Mouse (Mus musculus) lung, postnatal 0 days (tissue): Measurements from ENCODE around the gene Ntrk3. TPM values are rescaled to one million over a fixed set of nuclear protein-coding genes. Genes with fewer than 3 reads are reported as not detected.

Experiments used
- ATAC-seq: fragments of 200-750 bp; cut with Nextera tagmentation; 2 replicates; pipeline ENCODE4 v1.8.0; 2017; ENCODE audit warnings: moderate library complexity
- DNase-seq: peaks from one replicate; pipeline ENCODE4 v3.0.0-alpha.2; 2016; ENCODE audit warnings: low spot score
- H3K27ac ChIP-seq: fragments of 300-500 bp; sonication (generic); 2 replicates; pipeline ENCODE4 v1.5.1; 2014; ENCODE audit warnings: antibody characterized with exemption, mild to moderate bottlenecking, low read length, mixed read lengths
- H3K27me3 ChIP-seq: fragments of 300-500 bp; sonication (generic); replicated peaks from 2 replicates; pipeline ENCODE4 v1.6.1; 2014; ENCODE audit warnings: low read length, mixed read lengths; ENCODE audit not compliant: insufficient read depth
- H3K36me3 ChIP-seq: fragments of 300-500 bp; sonication (generic); 2 replicates; pipeline ENCODE4 v1.6.1; 2014; ENCODE audit warnings: low read length, mixed read lengths; ENCODE audit not compliant: insufficient read depth
- H3K4me1 ChIP-seq: fragments of 300-500 bp; sonication (generic); 2 replicates; pipeline ENCODE4 v1.6.1; 2014; ENCODE audit warnings: antibody characterized with exemption, low read depth, low read length, mixed read lengths; ENCODE audit not compliant: insufficient read depth
- H3K4me2 ChIP-seq: fragments of 300-500 bp; sonication (generic); replicated peaks from 2 replicates; pipeline ENCODE4 v1.6.1; 2014; ENCODE audit warnings: low read depth, mild to moderate bottlenecking, low read length, moderate library complexity, mixed read lengths
- H3K4me3 ChIP-seq: fragments of 300-500 bp; sonication (generic); 2 replicates; pipeline ENCODE4 v1.5.1; 2014; ENCODE audit warnings: low read depth, low read length
- H3K9ac ChIP-seq: fragments of 300-500 bp; sonication (generic); replicated peaks from 2 replicates; pipeline ENCODE4 v1.6.1; 2014; ENCODE audit warnings: low read depth, mild to moderate bottlenecking
- H3K9me3 ChIP-seq: fragments of 300-500 bp; sonication (generic); 2 replicates; pipeline ENCODE4 v1.6.1; 2016; ENCODE audit warnings: low read length, mixed read lengths
- CTCF ChIP-seq: IDR thresholded peaks from 2 replicates; pipeline ENCODE4 v1.5.1; 2016; ENCODE audit warnings: antibody characterized with exemption, mild to moderate bottlenecking
- EP300 ChIP-seq: IDR thresholded peaks from 2 replicates; pipeline ENCODE4 v1.6.1; 2016; ENCODE audit warnings: antibody characterized with exemption, mild to moderate bottlenecking, control low read depth
- WGBS: fragments of 180-500 bp; shearing (Covaris S2); extraction: QIAGEN DNeasy Blood & Tissue Kit; methylation state at CpG from one replicate; pipeline ENCODE4 v1.1.7; 2014; 5-methylcytosine and 5-hydroxymethylcytosine counted together
- polyA plus RNA-seq: library from polyadenylated mRNA; unstranded; fragments of >200 nt; fragmentation: Nextera tagmentation; extraction: Ambion mirVana; gene quantifications from 2 replicates; pipeline ENCODE4 v1.2.1, GENCODE M21; 2015

Gene Ntrk3
- polyA plus RNA-seq, 1 experiment from 2014 or later = 1.3 TPM

GRCm38 (mm10) chr7:78598147-78598546, 139.7 kb downstream of the Ntrk3 start:
- Histone ChIP-seq H3K4me3 (no peak overlapping the region), H3K4me1 (no peaks in the 10 kb centered on the region), H3K36me3 (no peaks in the 10 kb centered on the region), H3K27ac (no peak overlapping the region), H3K9me3 (no peaks in the 10 kb centered on the region), H3K9ac (no peak overlapping the region), H3K4me2 (no peak overlapping the region), H3K27me3 (0 out of 2 replicates have a peak, but pooled peaks cover 3% of the 10 kb centered on the region)
- TF ChIP-seq EP300 (no peak), CTCF (no peak)
- DNase-seq (no peak), ATAC-seq (no peak)
- 32% methylated on average over 12 of the region's 12 CpGs for WGBS

- Histone ChIP-seq H3K4me1 (no peaks in the 10 kb centered on the region), H3K36me3 (no peaks in the 10 kb centered on the region), H3K9me3 (no peaks in the 10 kb centered on the region), H3K27ac (no peak overlapping the region), H3K4me2 (no peak overlapping the region), H3K9ac (no peak overlapping the region), H3K4me3 (no peak overlapping the region), H3K27me3 (0 out of 2 replicates have a peak, but pooled peaks cover 3% of the 10 kb centered on the region)
- ATAC-seq = no peak
- DNase-seq = no peak
- WGBS = 20% methylated on average over 15 of the region's 15 CpGs
- TF ChIP-seq EP300 (no peak), CTCF (no peak)
Observed at GRCm38 (mm10) chr7:78597251-78598129, 140.3 kb downstream of the Ntrk3 start.

GRCm38 (mm10) chr7:78596556-78596955, 141.3 kb downstream of the Ntrk3 start:
- no peak overlapping the region for H3K4me3 ChIP-seq
- no peak overlapping the region for H3K9ac ChIP-seq
- DNase-seq (no peak), ATAC-seq (no peak)
- TF ChIP-seq EP300 (no peak), CTCF (no peak)
- H3K27me3 ChIP-seq = 0 out of 2 replicates have a peak, but pooled peaks cover 3% of the 10 kb centered on the region
- H3K4me1 ChIP-seq = no peaks in the 10 kb centered on the region
- no peak overlapping the region for H3K4me2 ChIP-seq
- H3K9me3 ChIP-seq = no peaks in the 10 kb centered on the region
- WGBS = 51% methylated on average over 5 of the region's 5 CpGs
- H3K36me3 ChIP-seq = no peaks in the 10 kb centered on the region
- no peak overlapping the region for H3K27ac ChIP-seq

GRCm38 (mm10) chr7:78595895-78596294, 141.9 kb downstream of the Ntrk3 start:
- WGBS = 4% methylated on average over 4 of the region's 4 CpGs
- no peak overlapping the region for H3K4me2 ChIP-seq
- H3K4me3 ChIP-seq = no peak overlapping the region
- no peaks in the 10 kb centered on the region for H3K36me3 ChIP-seq
- H3K9ac ChIP-seq = no peak overlapping the region
- 0 out of 2 replicates have a peak, but pooled peaks cover 3% of the 10 kb centered on the region for H3K27me3 ChIP-seq
- H3K4me1 ChIP-seq = no peaks in the 10 kb centered on the region
- no peak overlapping the region for H3K27ac ChIP-seq
- no peaks in the 10 kb centered on the region for H3K9me3 ChIP-seq
- DNase-seq (peak; percentile 71), ATAC-seq (no peak; the same call in 1 of the 2 replicates)
- TF ChIP-seq EP300 = no peak
- peak; percentile 86 for TF ChIP-seq CTCF

GRCm38 (mm10) chr7:78592948-78593347, 144.9 kb downstream of the Ntrk3 start:
- WGBS = 79% methylated on average over 4 of the region's 4 CpGs
- H3K4me1 ChIP-seq = no peaks in the 10 kb centered on the region
- H3K27me3 ChIP-seq = no peaks in the 10 kb centered on the region
- no peak for DNase-seq
- no peaks in the 10 kb centered on the region for H3K9me3 ChIP-seq
- no peak overlapping the region for H3K4me2 ChIP-seq
- H3K36me3 ChIP-seq = no peaks in the 10 kb centered on the region
- H3K4me3 ChIP-seq = no peak overlapping the region
- no peak for ATAC-seq
- TF ChIP-seq CTCF (no peak), EP300 (no peak)
- no peak overlapping the region for H3K27ac ChIP-seq
- no peak overlapping the region for H3K9ac ChIP-seq

- H3K9ac ChIP-seq = no peak overlapping the region
- no peak for DNase-seq
- 82% methylated on average over 1 of the region's 1 CpGs for WGBS
- no peak overlapping the region for H3K4me3 ChIP-seq
- H3K36me3 ChIP-seq = no peaks in the 10 kb centered on the region
- H3K27ac ChIP-seq = no peak overlapping the region
- H3K4me1 ChIP-seq = no peaks in the 10 kb centered on the region
- TF ChIP-seq CTCF (no peak), EP300 (no peak)
- H3K9me3 ChIP-seq = no peaks in the 10 kb centered on the region
- H3K4me2 ChIP-seq = no peak overlapping the region
- H3K27me3 ChIP-seq = no peaks in the 10 kb centered on the region
- no peak for ATAC-seq
Observed at GRCm38 (mm10) chr7:78592172-78592571, 145.6 kb downstream of the Ntrk3 start.
